12 mouse cellular contexts compared by ENCODE assay signal in genomic region chr3:57673586-57673985, GRCm38 (mm10). TPM values are rescaled to one million over a fixed set of nuclear protein-coding genes. Genes with fewer than 3 reads are reported as not detected.
A peak's percentile ranks its signal among the peaks of the same experiment; 100 is the strongest.
DNase-seq lines count a peak whose midpoint lies in the region; ATAC-seq lines count a peak whose summit lies in the region.
"Had no signal": no experiment of that assay in that cellular context is flagged by ENCODE, and none has a peak within 500 bp of the region (broad histone marks: within the 10 kb centered on the region; RNA-seq: fewer than 3 reads in every experiment).

No protein-coding gene starts in this region.

- DNase-seq in gastrocnemius, adult 18-20 months (ENCODE audit: low spot score) = peak; percentile 6
- DNase-seq in gastrocnemius, postnatal 4 days (ENCODE audit: low spot score in 2 of 2) = no peak
- peak; percentile 6 for DNase-seq in urinary bladder, postnatal 14 days (ENCODE audit: low spot score)
- DNase-seq in urinary bladder, postnatal 36 days (ENCODE audit: low spot score in 2 of 2) = no peak
- DNase-seq in adrenal gland, postnatal 14 days = no peak
- no peak for DNase-seq in cerebellum, adult 9-10 months
- no peak for DNase-seq in cerebellum, postnatal 10 days
- DNase-seq: gastrocnemius, postnatal 10 days; liver, embryonic 13.5 days had no signal

- peak; percentile 99 for ATAC-seq in megakaryocyte progenitor cell, adult 5-6 weeks (replicated peaks; ENCODE audit: poor library complexity)
- ATAC-seq: activated CD4-positive, CD25-positive, alpha-beta regulatory T cell, adult 4 months; forebrain, embryonic 14.5 days had no signal

RNA-seq across cellular contexts. Expression of gene Ankub1, which starts 19.0 kb away (rescaled TPM):
- total RNA-seq in gastrocnemius, adult 18-20 months (2021) = not detected
- under 1 TPM in 1 of 2 experiments, not detected in 1; 0.26 TPM for total RNA-seq in gastrocnemius, postnatal 4 days (2021)
- 0.10 TPM in 1 of 2 replicates, not detected in the other for total RNA-seq in megakaryocyte progenitor cell, adult 5-6 weeks (2015)
- total RNA-seq in megakaryocyte progenitor cell, adult 5-6 weeks (2017) = not detected in 2 replicates
- total RNA-seq in adrenal gland, postnatal 14 days (2021) = not detected in 2 replicates
- total RNA-seq: gastrocnemius, postnatal 10 days had no signal

RNA-seq across cellular contexts. Expression of gene Commd2, which starts 22.1 kb away (rescaled TPM):
- 10 to 100 TPM; 11.1 to 12.9 TPM for total RNA-seq in gastrocnemius, adult 18-20 months (2021)
- total RNA-seq in gastrocnemius, postnatal 4 days (2021) = 10 to 100 TPM; 24.8 to 25.3 TPM
- total RNA-seq in megakaryocyte progenitor cell, adult 5-6 weeks (2015) = 38.8 and 48.0 TPM in 2 replicates
- total RNA-seq in megakaryocyte progenitor cell, adult 5-6 weeks (2017) = 14.1 and 16.2 TPM in 2 replicates
- total RNA-seq in adrenal gland, postnatal 14 days (2021) = 22.0 and 26.7 TPM in 2 replicates

Comparison
In these comparisons a context has a peak if more than half of its experiments do, and no peak if none do; other contexts are left out.
1. DNase-seq: peak in gastrocnemius, adult 18-20 months (single experiment) and urinary bladder, postnatal 14 days (single experiment); none in gastrocnemius, postnatal 4 days (0 of 2), urinary bladder, postnatal 36 days (0 of 2), adrenal gland, postnatal 14 days (single experiment), cerebellum, adult 9-10 months (single experiment) and cerebellum, postnatal 10 days (0 of 2).